Mouse (Mus musculus): ENCODE measurements around the gene Iffo1. TPM values are rescaled to one million over a fixed set of nuclear protein-coding genes. Genes with fewer than 3 reads are reported as not detected.

The Iffo1 gene
- total RNA-seq, 2 experiments from 2014 or later, result 63.4 to 77.7 TPM

DNA sequence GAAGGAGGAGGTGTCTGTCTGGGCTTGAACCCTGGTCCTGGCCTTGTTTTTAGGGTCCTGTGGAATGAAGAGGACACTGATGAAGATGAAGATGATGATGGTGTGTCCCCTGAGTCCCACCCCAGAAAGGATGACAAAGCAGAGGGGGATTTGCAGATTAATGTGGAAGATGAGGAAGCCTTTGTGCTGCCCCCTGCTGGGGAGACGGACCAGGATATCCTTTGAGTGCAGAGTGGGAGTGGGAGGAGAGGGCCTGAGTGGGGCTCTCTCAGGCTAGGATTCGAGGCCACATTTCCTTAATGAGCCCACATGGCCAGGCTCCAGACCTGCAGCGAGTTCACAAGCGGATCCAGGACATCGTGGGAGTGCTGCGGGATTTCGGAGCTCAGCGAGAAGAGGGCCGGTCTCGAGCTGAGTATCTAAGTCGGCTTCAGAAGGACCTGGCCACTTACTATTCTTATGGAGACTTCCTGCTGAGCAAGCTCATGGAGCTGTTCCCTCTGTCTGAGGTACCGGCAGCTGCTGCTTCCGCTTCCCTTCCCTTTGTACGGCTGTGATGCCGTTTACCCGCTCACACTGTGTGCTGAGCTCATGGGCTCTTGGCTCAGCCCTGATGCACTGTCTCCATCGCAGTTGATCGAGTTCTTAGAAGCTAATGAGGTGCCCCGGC lies 7.9 kb upstream of the Iffo1 start:
- DNase-seq (ENCODE audit: extremely low spot score in 1 of 2, low spot score in 1 of 2), result peak in 1 of 2 experiments; percentile 70

GRCm38 (mm10) chr6:125139747-125140146 lies 5.3 kb upstream of the Iffo1 start:
- no peak for DNase-seq (ENCODE audit: extremely low spot score in 1 of 2, low spot score in 1 of 2)

- DNase-seq (ENCODE audit: extremely low spot score in 1 of 2, low spot score in 1 of 2), result no peak
Measured at GRCm38 (mm10) chr6:125142436-125142835, 2.6 kb upstream of the Iffo1 start.

GRCm38 (mm10) chr6:125143128-125143527 lies 1.9 kb upstream of the Iffo1 start:
- no peak for DNase-seq (ENCODE audit: extremely low spot score in 1 of 2, low spot score in 1 of 2)

DNA sequence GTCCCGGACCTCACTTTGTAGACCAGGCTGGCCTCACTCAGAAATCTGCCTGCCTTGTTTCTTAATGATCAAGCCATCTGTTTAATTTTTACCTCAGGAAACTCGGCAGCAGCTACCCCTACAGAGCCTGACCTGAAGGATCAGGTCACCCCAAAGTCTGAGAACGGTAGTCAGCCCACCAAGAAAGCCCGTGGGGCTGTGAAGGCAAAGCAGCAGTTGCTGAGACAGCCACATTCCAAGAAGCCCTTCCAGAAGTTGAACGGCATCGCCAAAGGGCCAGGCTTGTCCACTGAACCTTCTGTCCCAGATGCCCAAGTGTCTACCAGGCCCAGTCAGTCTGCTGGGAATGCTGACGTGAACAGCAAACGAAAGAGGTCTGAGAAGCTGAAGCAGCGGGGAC lies 1.1 kb upstream of the Iffo1 start:
- no peak for DNase-seq (ENCODE audit: extremely low spot score in 1 of 2, low spot score in 1 of 2)

GRCm38 (mm10) chr6:125145479-125145951 lies 474 bp downstream of the Iffo1 start:
- no peak for DNase-seq (ENCODE audit: extremely low spot score in 1 of 2, low spot score in 1 of 2)

DNA sequence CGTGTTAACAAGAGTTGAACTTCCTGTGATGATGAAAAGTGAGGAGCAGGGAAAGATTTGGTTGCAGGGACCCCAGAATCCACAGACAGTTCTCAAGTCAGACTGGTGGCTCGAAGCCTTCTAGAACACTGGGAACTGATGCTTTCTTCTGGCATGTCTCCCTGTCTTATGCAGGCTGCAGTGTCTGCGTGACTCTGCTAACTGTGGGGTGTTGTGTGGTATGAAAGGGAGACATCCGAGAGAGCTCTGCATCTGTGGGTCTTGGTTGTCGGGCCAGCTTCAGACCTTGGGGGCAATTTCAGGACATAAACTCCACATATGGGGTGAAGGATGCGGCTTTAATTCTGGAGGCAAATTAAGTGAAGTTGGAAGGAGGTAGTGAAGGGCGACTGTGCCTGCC lies 1.1 kb downstream of the Iffo1 start:
- no peak for DNase-seq (ENCODE audit: extremely low spot score in 1 of 2, low spot score in 1 of 2)

- DNase-seq (ENCODE audit: extremely low spot score in 1 of 2, low spot score in 1 of 2), result no peak
Measured at GRCm38 (mm10) chr6:125146797-125147196, 1.8 kb downstream of the Iffo1 start.

- DNase-seq (ENCODE audit: extremely low spot score in 1 of 2, low spot score in 1 of 2), result no peak
Measured at GRCm38 (mm10) chr6:125147329-125147728, 2.3 kb downstream of the Iffo1 start.

GRCm38 (mm10) chr6:125148251-125148925 lies 3.3 kb downstream of the Iffo1 start:
- DNase-seq (ENCODE audit: extremely low spot score in 1 of 2, low spot score in 1 of 2), result peak in 1 of 2 experiments; percentile 13

- DNase-seq (ENCODE audit: extremely low spot score in 1 of 2, low spot score in 1 of 2), result peak in 1 of 2 experiments; percentile 27
Measured at GRCm38 (mm10) chr6:125148926-125149568, 4.0 kb downstream of the Iffo1 start.

- no peak for DNase-seq (ENCODE audit: extremely low spot score in 1 of 2, low spot score in 1 of 2)
Measured at GRCm38 (mm10) chr6:125149569-125149950, 4.5 kb downstream of the Iffo1 start.

DNA sequence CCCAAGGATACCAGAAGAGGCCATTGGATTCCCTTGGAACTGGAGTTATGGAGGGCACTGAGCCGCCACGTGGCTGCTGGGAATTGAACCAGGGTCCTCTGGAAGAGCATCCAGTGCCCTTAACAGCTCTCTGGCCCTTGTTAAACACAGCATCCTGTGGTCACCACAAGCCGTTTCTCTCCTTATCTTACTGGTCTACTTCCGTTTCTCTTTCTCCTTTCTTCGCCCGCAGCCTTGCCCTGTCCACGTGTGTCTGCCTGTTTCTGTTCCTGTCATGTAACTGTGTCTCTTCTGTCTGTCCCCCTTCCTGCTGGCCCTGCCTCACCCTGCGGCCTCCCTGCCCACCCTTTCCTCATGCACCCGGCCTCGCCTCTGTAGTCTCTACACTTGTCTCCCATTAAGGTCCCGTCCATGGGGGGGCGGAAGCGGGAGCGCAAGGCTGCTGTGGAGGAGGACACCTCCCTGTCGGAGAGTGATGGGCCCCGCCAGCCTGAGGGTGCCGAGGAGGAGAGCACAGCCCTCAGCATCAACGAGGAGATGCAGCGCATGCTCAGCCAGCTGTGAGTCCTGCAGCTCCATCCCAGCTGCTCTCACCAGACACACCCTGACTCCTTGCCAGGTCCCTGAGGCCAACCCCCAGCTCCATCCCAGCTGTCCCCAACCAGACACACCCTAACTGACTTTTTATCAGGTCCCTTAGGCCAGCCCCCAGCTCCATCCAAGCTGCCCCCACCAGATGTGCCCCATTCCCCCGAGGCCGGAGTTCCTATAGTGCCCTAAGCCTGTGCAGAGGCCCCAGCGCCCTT lies 7.4 kb downstream of the Iffo1 start:
- no peak for DNase-seq (ENCODE audit: extremely low spot score in 1 of 2, low spot score in 1 of 2)

GRCm38 (mm10) chr6:125153018-125153389 lies 8.0 kb downstream of the Iffo1 start:
- no peak for DNase-seq (ENCODE audit: extremely low spot score in 1 of 2, low spot score in 1 of 2)

GRCm38 (mm10) chr6:125153682-125154081 lies 8.6 kb downstream of the Iffo1 start:
- DNase-seq (ENCODE audit: extremely low spot score in 1 of 2, low spot score in 1 of 2), result no peak

DNA sequence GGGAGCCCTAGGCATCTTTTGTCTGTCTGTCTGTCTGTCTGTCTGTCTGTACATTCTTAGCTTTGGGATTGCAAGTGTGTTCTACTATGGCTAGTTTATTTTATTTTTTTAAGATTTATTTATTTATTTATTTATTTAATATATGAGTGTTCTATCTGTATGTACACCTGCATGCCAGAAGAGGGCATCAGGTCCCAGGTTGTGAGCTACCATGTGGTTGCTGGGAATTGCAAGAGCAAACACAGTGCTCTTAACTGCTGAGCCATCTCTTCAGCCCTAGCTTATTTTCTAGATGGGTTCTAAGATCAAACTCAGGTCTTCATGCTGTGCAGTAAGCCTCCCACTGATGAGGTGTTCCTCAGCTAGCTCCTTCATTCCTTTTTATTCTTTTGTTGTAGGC lies 9.5 kb downstream of the Iffo1 start:
- no peak for DNase-seq (ENCODE audit: extremely low spot score in 1 of 2, low spot score in 1 of 2)

DNA sequence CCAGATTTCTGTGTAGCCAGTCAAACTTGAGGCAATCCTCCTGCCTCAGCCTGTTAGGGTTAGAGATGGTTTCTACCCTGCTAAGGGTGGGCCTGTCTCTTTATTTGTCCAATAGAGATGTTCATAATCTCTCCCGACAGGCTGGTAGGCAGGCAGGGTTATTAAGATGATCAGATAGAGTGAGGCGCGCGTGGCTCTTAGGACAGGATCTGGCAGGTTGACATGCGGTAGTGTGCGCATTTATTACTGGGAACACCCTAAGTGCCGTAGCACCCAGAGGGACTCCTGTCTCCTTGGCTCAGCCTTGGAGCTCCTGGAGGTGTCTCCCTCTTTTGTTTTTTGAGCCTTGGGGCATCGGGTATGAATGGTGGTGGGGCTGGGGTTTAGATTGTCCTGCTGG lies 10.2 kb downstream of the Iffo1 start:
- no peak for DNase-seq (ENCODE audit: extremely low spot score in 1 of 2, low spot score in 1 of 2)

DNA sequence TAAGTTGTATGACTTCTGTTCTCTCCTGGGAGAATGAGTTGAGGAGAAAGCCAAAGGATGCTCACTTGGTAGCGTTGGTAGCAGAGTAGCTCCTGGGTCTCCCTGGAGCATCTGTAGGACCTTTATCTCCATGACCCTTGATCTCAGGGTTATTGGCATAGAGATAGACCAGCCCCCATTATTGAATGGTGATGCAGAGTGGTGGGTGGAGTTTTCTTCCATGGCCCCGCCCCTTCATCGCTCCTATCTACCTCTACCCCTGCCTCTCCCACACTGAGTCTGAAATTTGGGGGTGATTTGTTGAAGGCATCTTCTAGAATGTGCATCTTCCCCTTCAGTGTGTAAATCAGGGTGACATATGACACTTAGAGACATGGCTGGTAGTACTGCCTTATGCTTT lies 11.4 kb downstream of the Iffo1 start:
- DNase-seq (ENCODE audit: extremely low spot score in 1 of 2, low spot score in 1 of 2), result no peak

GRCm38 (mm10) chr6:125156903-125157614 lies 12.0 kb downstream of the Iffo1 start:
- no peak for DNase-seq (ENCODE audit: extremely low spot score in 1 of 2, low spot score in 1 of 2)

GRCm38 (mm10) chr6:125158944-125159492 lies 14.0 kb downstream of the Iffo1 start:
- DNase-seq (ENCODE audit: extremely low spot score in 1 of 2, low spot score in 1 of 2), result no peak

Measured in layer of hippocampus, postnatal 25 days (tissue).